Mouse (Mus musculus) CD8-positive naive resting alpha-beta T cell, adult 2 months (primary cell): ENCODE data around the gene Ubl7.

Experiments used
- DNase-seq, 2 experiments: peaks; one replicate each; pipeline ENCODE4 v3.0.0; 2022; ENCODE audit warnings: low read depth in 2 of 2, low spot score in 2 of 2

The Ubl7 gene

GRCm38 (mm10) chr9:57912571-57912970, 1.8 kb downstream of the Ubl7 start:
- no peak for DNase-seq

GRCm38 (mm10) chr9:57921491-57922060, 10.8 kb downstream of the Ubl7 start:
- no peak for DNase-seq

DNA sequence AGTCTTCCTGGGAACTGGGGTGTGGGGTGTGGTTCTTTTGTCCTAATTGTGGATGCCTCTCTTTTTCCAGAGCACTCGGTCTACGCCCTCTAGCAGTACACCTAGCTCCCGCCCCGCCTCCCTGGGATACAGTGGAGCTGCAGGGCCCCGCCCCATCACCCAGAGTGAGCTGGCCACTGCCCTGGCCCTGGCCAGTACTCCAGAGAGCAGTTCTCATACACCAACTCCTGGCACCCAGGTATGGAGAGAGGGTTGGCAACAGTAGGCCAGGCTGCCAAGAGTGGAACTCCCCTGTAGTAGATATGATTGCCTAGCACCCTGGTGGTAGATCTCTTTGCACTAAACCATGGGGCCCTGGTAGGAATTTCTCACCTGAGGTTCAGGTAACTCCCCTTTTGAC, 11.6 kb downstream of the Ubl7 start:
- no peak for DNase-seq

DNA sequence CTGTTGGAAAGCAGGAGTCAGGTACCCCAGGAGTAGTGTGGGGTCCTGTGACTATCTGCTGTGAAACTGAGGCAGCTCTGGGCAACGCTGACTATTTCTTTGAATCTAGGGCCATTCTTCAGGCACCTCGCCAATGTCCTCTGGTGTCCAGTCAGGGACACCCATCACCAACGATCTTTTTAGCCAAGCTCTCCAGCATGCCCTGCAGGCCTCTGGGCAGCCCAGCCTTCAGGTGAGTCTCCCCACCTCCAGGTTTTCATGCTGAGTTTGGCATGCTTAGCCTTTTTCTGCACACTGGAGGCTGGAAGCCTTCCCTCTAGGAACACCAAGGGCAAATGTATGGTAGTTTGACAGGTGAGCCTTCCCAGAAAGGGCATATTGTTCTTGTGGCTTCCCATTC, 12.3 kb downstream of the Ubl7 start:
- no peak for DNase-seq

DNA sequence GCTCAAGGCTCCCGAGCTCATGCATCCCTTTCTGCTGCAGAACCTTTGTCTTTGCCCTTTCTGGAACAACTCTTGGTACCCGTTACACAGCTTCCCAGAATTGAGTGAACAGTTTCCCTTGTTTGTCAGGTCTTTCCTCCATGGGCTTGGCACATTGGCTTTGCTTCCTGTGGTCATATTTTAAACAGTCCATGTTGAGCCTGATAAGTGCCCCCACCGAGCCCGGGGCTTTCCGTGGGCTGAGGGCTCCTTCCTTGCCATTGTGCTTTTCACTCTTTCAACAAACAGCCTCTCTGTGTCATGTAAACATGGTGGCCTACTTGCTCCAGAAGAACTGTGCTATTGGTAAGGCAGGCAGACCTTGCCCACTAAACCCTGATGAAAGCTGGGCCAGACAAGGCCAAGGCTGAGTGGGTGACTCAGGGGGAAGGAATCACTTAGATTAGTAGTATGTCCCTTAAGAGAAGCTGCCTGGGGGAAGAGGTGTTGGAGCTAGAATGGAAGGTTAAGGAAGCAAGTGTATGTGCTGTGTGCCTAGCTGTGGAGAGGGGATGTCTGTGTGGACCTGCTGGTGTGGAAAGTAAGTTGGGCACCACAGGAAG, 20.5 kb downstream of the Ubl7 start:
- DNase-seq: no peak

DNA sequence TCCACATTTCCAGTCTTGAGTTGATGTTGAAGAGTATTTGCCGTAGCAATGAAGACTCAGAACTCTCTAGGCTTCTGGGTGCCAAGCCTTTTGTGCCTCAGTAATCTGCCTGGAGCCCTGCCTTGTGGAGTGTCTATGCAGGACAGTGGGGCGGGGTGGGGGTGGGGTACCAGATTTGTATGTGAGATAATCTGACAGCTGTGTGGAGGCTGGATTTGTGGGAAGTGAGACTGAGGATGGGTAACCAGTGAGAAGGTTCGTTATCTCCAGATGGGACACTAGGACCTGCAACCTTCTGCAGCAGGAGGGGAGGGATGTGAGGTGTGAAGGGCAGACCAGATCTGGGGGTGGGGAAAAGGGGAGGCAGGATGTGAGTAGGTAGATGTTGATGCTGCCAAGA, 21.5 kb downstream of the Ubl7 start:
- DNase-seq: no peak

- DNase-seq: no peak
These were observed 22.2 kb downstream of the Ubl7 start for GRCm38 (mm10) chr9:57932831-57933602.

- DNase-seq: peak; percentile 72 to 84
These were observed 25.1 kb downstream of the Ubl7 start for GRCm38 (mm10) chr9:57935683-57936437.

- DNase-seq: no peak
These were observed 26.4 kb downstream of the Ubl7 start for GRCm38 (mm10) chr9:57937171-57937570.

GRCm38 (mm10) chr9:57937651-57938050, 26.9 kb downstream of the Ubl7 start:
- no peak for DNase-seq

DNA sequence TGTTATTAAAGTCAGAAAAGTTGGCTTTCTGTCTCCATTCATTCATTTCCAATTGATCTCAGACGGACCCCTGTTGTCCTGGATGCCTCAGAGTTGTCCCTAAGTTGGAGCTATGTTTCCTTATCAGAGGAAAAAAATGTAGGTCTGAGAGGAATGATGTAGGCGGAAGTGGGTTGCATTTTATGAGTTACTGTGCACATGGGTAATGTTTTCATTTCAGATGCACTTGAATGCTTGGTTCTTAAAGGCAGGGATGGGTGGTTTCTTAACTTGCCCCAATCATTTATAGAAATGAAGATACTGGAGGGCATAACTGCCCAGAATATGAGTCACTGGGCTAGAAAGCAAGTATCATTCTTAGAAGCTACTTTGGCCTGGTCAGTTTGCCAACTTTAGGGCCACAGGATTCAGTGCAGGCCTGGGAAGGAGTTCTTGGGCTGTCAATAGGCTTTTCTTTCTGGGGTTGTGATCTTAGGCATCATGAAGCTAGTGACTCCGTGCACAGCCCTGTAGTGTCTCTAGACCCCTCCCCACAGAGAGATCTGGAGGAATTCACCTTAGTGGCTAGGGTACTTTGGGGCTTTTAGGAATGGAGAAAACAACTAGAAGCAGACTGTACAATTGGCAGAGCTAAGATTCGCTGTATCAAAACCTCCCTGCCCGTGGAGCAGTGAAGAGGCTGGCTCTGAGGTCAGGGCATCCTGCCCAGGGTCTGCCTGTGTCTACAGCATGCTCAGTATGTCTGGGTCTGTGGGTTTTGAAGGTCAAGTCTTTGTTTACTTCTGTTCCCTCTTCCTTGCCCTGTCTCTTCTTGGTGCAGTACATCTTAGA, 27.7 kb downstream of the Ubl7 start:
- DNase-seq: no peak

DNA sequence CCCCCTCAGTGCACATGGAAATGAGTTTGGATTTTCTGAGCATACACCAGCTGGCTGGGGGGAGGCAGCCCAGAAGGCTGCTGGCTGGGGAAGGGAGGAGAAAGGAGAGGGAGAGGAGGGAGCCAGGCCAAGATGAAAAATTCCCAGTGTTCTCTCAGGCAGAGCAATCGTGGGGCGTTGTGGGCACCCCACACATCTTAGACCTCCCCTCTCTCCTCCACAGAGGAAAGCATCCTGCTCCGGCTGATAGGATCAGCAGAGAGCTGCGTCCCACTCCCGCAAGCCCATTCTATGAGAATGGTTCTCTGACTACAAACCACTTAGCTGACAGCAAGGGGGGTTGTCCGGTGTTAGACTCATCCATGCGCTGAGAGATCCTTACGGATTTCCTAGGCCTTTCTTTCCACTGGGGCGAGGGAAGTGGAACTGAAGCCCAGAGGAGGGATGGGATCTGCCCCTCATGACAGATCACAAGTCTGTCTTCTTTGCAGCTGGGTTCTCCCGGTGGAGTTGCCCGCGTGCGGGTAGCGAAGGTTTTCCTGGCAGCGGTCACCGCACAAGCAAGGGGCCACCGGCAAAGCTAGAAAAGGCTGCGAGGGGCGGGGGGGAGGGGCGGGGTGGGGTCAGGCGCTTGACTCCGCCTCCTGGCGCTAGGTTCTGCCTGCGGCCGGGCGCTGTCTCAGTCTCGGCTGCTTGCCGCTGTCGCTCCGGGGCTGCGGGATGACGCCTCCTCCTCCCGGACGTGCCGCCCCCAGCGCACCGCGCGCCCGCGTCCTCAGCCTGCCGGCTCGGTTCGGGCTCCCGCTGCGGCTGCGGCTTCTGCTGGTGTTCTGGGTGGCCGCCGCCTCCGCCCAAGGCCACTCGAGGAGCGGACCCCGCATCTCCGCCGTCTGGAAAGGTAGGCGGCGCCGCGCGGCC, 28.9 kb downstream of the Ubl7 start, which contains the start of gene Sema7a:
Gene Sema7a, plus strand, starts transcription at position 682 of the 918 bp plus-strand sequence.
- peak; percentile 28 to 53 for DNase-seq

DNA sequence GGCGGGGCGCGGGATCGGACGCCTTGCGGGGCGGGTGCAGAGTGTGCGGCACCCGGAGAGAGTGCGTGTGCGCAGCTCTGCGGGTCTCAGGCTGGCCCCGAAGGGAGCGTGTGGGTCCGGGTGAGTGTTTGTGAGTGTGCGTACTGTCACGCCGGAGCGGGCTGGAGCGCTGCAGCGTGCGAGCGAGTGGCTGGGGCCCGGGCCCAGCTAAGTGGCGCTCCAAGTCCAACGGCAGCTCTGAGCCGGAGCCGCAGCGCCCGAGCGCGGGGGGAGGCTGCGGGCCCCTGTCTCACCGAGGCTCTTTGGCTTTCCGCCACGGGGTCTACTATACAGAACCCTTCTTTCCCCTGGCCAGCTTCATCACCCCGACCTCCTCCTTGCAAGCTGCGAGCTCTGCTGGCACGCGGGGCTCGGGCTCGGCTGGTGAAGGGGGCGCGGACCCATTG, 29.6 kb downstream of the Ubl7 start:
- peak in 1 of 2 experiments; percentile 25 for DNase-seq

DNA sequence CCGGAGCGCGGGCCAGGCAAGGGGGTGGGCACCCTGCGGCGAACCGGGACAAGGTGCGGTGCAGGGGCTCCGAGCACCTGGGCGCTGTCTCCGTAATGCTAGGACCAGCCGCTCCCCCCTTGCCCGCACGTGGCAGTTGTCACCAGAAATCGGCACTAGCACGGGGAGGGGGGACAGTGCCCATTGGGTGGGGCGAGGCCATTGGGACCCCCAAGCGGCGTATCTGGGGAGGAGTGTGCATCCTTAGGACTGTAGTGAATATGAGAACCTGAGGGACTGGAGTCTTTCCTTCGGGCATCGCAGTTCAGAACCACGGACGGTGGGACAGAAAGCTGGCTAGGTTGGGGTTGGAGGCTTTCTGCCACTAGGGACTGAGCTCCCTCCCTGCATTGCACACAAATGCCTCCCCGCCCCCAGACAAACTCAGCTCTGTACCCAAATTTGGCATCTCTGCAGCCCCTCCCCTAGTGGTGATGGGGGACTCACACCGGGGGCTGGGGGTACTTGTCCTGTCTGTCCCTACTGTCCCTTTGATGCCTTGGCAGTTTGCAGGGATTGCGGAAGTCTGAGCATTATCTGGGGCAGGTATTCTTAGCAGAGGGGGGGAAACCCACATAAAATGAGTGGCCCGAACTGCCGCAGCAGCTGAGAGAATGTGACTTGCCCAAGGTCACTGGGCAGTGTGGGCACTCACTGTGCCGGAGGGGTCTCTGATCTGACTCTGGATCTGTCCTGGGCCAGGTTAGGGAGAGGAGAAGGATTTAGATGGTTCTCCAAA, 30.3 kb downstream of the Ubl7 start:
- DNase-seq: no peak

DNA sequence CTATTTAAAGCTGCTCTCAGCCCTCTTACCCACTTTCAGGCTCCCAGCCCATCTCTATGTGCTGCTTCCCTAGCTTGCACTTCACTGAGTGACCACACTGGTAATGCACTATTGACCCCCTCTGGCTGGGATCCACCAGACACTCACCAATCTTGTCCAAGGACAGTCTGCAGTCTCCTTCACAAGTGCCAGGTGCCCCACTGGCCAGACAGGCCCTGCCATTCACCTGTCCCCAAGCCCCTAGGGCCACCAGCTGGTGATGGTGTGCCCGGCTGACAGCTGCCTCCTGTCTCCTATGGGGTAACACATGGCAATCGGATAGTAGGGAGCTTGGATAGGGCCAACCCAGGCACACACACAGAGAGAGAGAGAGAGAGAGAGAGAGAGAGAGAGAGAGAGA, 31.3 kb downstream of the Ubl7 start:
- no peak for DNase-seq

GRCm38 (mm10) chr9:57943067-57943466, 32.3 kb downstream of the Ubl7 start:
- no peak for DNase-seq

GRCm38 (mm10) chr9:57944572-57944971, 33.8 kb downstream of the Ubl7 start:
- DNase-seq: peak; percentile 59 to 75

DNA sequence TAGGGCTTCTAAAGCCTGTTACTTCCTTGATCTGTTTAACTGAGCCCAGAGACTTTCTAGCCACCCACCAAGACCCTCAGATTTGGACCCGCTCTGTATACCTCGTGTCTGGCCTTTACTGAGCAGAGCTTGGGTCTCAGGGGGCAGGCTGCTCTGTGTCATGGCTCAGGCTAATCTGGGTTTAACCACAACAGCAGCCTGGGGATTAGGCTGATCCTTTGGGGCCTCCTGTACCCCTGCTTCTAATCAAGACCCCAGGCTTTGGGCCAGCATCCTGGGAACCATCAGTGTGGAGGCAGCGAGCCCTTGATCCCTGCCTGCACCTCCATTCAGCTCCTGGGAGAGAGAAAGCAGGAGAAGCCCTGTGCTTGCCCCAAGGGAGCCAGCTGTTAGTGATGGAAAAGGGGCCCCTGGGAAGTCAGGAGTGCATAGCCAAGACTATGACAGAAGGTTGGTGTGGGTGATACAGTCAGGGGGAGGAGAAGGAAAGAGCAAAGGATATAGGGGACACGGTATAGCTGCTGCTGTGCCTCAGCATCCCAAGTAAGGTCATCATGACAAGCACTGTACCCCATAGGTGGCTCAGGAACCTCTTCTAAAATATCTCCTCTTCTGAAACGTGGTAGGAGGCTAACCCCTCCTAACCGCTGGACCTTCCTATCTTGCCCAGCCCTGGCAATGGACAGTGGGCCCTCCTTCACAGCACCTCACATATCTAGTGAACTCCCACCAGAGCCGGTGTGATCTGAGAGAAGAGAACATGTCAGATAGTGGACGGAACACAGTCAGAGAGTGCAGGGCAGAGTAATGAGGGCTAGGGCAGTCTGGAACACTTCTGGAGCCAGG, 35.2 kb downstream of the Ubl7 start:
- DNase-seq: no peak
